Mouse (Mus musculus): ENCODE data around the gene Usp17le. TPM values are rescaled to one million over a fixed set of nuclear protein-coding genes. Genes with fewer than 3 reads are reported as not detected.
"Not testable (repeated sequence)": the region's sequence is repeated elsewhere in the genome, so short reads cannot be mapped to it uniquely, and the experiment has no call there.

Gene Usp17le
- polyA plus RNA-seq (2014; fragmentation: Nextera tagmentation; extraction: Ambion mirVana), result not detected in 2 replicates

GRCm38 (mm10) chr7:104777370-104777769 lies at the start of gene Usp17le:
Gene Usp17le (minus strand): TSS chr7:104777470.
- 67% methylated on average over 2 of the region's 2 CpGs for WGBS
- H3K27me3 ChIP-seq (replicated peaks; ENCODE audit: control insufficient read depth, insufficient read depth, low read length); DNase-seq (ENCODE audit: low spot score); H3K4me1 ChIP-seq (replicated peaks; ENCODE audit: control insufficient read depth, insufficient read depth, low read length); H3K9ac ChIP-seq (ENCODE audit: low read length); ATAC-seq (replicated peaks; ENCODE audit: low FRiP score, low TSS enrichment, low read depth); H3K9me3 ChIP-seq (ENCODE audit: control insufficient read depth, low read length); H3K4me3 ChIP-seq (ENCODE audit: low read depth, low read length); H3K36me3 ChIP-seq (ENCODE audit: control insufficient read depth, insufficient read depth, low read length); H3K27ac ChIP-seq (ENCODE audit: low read depth); H3K4me2 ChIP-seq (ENCODE audit: low read length): not testable (repeated sequence)

- 85% methylated on average over 8 of the region's 8 CpGs for WGBS
- not testable (repeated sequence) for H3K27me3 ChIP-seq (replicated peaks; ENCODE audit: control insufficient read depth, insufficient read depth, low read length); H3K4me3 ChIP-seq (ENCODE audit: low read depth, low read length); H3K4me2 ChIP-seq (ENCODE audit: low read length); DNase-seq (ENCODE audit: low spot score); H3K9me3 ChIP-seq (ENCODE audit: control insufficient read depth, low read length); H3K36me3 ChIP-seq (ENCODE audit: control insufficient read depth, insufficient read depth, low read length); H3K9ac ChIP-seq (ENCODE audit: low read length); ATAC-seq (replicated peaks; ENCODE audit: low FRiP score, low TSS enrichment, low read depth); H3K27ac ChIP-seq (ENCODE audit: low read depth); H3K4me1 ChIP-seq (replicated peaks; ENCODE audit: control insufficient read depth, insufficient read depth, low read length)
Observed at GRCm38 (mm10) chr7:104810335-104810734, 33.1 kb upstream of the Usp17le start.

- 69% methylated on average over 1 of the region's 1 CpGs for WGBS
Observed at GRCm38 (mm10) chr7:104790796-104791195, 13.5 kb upstream of the Usp17le start.

More at GRCm38 (mm10) chr7:104790796-104791195, 13.5 kb upstream of the Usp17le start:
- Histone ChIP-seq H3K4me1 (replicated peaks; ENCODE audit: control insufficient read depth, insufficient read depth, low read length) (no peaks in the 10 kb centered on the region), H3K27me3 (replicated peaks; ENCODE audit: control insufficient read depth, insufficient read depth, low read length) (no peaks in the 10 kb centered on the region), H3K36me3 (ENCODE audit: control insufficient read depth, insufficient read depth, low read length) (no peaks in the 10 kb centered on the region), H3K4me3 (ENCODE audit: low read depth, low read length) (no peak overlapping the region), H3K4me2 (ENCODE audit: low read length) (no peak overlapping the region), H3K27ac (ENCODE audit: low read depth) (no peak overlapping the region), H3K9ac (ENCODE audit: low read length) (no peak overlapping the region), H3K9me3 (ENCODE audit: control insufficient read depth, low read length) (no peaks in the 10 kb centered on the region)
- DNase-seq (ENCODE audit: low spot score), result no peak
- ATAC-seq (replicated peaks; ENCODE audit: low FRiP score, low TSS enrichment, low read depth), result no peak

Other genes starting within 250 kb of the Usp17le start
- not detected in 2 replicates for gene Olfr651, start 227.3 kb downstream of the Usp17le start, polyA plus RNA-seq (2014; fragmentation: Nextera tagmentation; extraction: Ambion mirVana)
- not detected in 2 replicates for gene Olfr652, start 216.6 kb downstream of the Usp17le start, polyA plus RNA-seq (2014; fragmentation: Nextera tagmentation; extraction: Ambion mirVana)
- 0.05 TPM in 1 of 2 replicates, not detected in the other for gene Olfr653, start 200.2 kb downstream of the Usp17le start, polyA plus RNA-seq (2014; fragmentation: Nextera tagmentation; extraction: Ambion mirVana)
- gene Olfr654, start 190.4 kb downstream of the Usp17le start, polyA plus RNA-seq (2014; fragmentation: Nextera tagmentation; extraction: Ambion mirVana), result not detected in 2 replicates
- gene Olfr655, start 175.7 kb downstream of the Usp17le start, polyA plus RNA-seq (2014; fragmentation: Nextera tagmentation; extraction: Ambion mirVana), result not detected in 2 replicates
- gene Olfr656, start 163.5 kb downstream of the Usp17le start, polyA plus RNA-seq (2014; fragmentation: Nextera tagmentation; extraction: Ambion mirVana), result not detected in 2 replicates
- not detected in 2 replicates for gene Olfr657, start 152.7 kb downstream of the Usp17le start, polyA plus RNA-seq (2014; fragmentation: Nextera tagmentation; extraction: Ambion mirVana)
- 0.05 TPM in 1 of 2 replicates, not detected in the other for gene Olfr658, start 130.2 kb downstream of the Usp17le start, polyA plus RNA-seq (2014; fragmentation: Nextera tagmentation; extraction: Ambion mirVana)
- not detected in 2 replicates for gene Olfr659, start 110.7 kb downstream of the Usp17le start, polyA plus RNA-seq (2014; fragmentation: Nextera tagmentation; extraction: Ambion mirVana)
- not detected in 2 replicates for gene Olfr661, start 91.0 kb downstream of the Usp17le start, polyA plus RNA-seq (2014; fragmentation: Nextera tagmentation; extraction: Ambion mirVana)
- gene Usp17lb, start 65.1 kb upstream of the Usp17le start, polyA plus RNA-seq (2014; fragmentation: Nextera tagmentation; extraction: Ambion mirVana), result not detected in 2 replicates
- not detected in 2 replicates for gene Usp17la, start 79.5 kb upstream of the Usp17le start, polyA plus RNA-seq (2014; fragmentation: Nextera tagmentation; extraction: Ambion mirVana)
- not detected in 2 replicates for gene Olfr665, start 100.6 kb upstream of the Usp17le start, polyA plus RNA-seq (2014; fragmentation: Nextera tagmentation; extraction: Ambion mirVana)
- gene Olfr666, start 118.5 kb upstream of the Usp17le start, polyA plus RNA-seq (2014; fragmentation: Nextera tagmentation; extraction: Ambion mirVana), result not detected in 2 replicates
- not detected in 2 replicates for gene Olfr667, start 144.0 kb upstream of the Usp17le start, polyA plus RNA-seq (2014; fragmentation: Nextera tagmentation; extraction: Ambion mirVana)
- gene Olfr668, start 150.6 kb upstream of the Usp17le start, polyA plus RNA-seq (2014; fragmentation: Nextera tagmentation; extraction: Ambion mirVana), result not detected in 2 replicates
- gene Olfr669, start 156.8 kb upstream of the Usp17le start, polyA plus RNA-seq (2014; fragmentation: Nextera tagmentation; extraction: Ambion mirVana), result not detected in 2 replicates
- not detected in 2 replicates for gene Olfr670, start 185.2 kb upstream of the Usp17le start, polyA plus RNA-seq (2014; fragmentation: Nextera tagmentation; extraction: Ambion mirVana)
- not detected in 2 replicates for gene Olfr671, start 201.7 kb upstream of the Usp17le start, polyA plus RNA-seq (2014; fragmentation: Nextera tagmentation; extraction: Ambion mirVana)
- not detected in 2 replicates for gene Olfr672, start 224.6 kb upstream of the Usp17le start, polyA plus RNA-seq (2014; fragmentation: Nextera tagmentation; extraction: Ambion mirVana)